Mouse (Mus musculus) neural tube, embryonic 15.5 days (tissue): Measurements from ENCODE around the gene Asap3. TPM values are rescaled to one million over a fixed set of nuclear protein-coding genes. Genes with fewer than 3 reads are reported as not detected.

Experiments
- ATAC-seq: fragments of 200-750 bp; cut with Nextera tagmentation; 2 replicates; pipeline ENCODE4 v1.8.0; 2017; ENCODE audit warnings: mild to moderate bottlenecking, moderate TSS enrichment, moderate library complexity; ENCODE audit not compliant: low FRiP score
- H3K27ac ChIP-seq: fragments of 300-500 bp; sonication (generic); replicated peaks from 2 replicates; pipeline ENCODE4 v1.5.1; 2015; ENCODE audit warnings: mild to moderate bottlenecking, inconsistent platforms
- H3K27me3 ChIP-seq: fragments of 300-500 bp; sonication (generic); replicated peaks from 2 replicates; pipeline ENCODE4 v1.6.1; 2015; ENCODE audit warnings: inconsistent platforms
- H3K36me3 ChIP-seq: fragments of 300-500 bp; sonication (generic); 2 replicates; pipeline ENCODE4 v1.6.1; 2015; ENCODE audit warnings: inconsistent platforms
- H3K4me1 ChIP-seq: fragments of 300-500 bp; sonication (generic); 2 replicates; pipeline ENCODE4 v1.6.1; 2015; ENCODE audit warnings: inconsistent platforms
- H3K4me2 ChIP-seq: fragments of 300-500 bp; sonication (generic); 2 replicates; pipeline ENCODE4 v1.6.1; 2015; ENCODE audit warnings: inconsistent platforms, mild to moderate bottlenecking, moderate library complexity
- H3K4me3 ChIP-seq: fragments of 300-500 bp; sonication (generic); replicated peaks from 2 replicates; pipeline ENCODE4 v1.5.1; 2015; ENCODE audit warnings: mild to moderate bottlenecking, inconsistent platforms
- H3K9ac ChIP-seq: fragments of 300-500 bp; sonication (generic); replicated peaks from 2 replicates; pipeline ENCODE4 v1.6.1; 2015; ENCODE audit warnings: mild to moderate bottlenecking, inconsistent platforms
- H3K9me3 ChIP-seq: fragments of 300-500 bp; sonication (generic); replicated peaks from 2 replicates; pipeline ENCODE4 v1.6.1; 2016; ENCODE audit warnings: inconsistent platforms
- WGBS: fragments of 180-500 bp; shearing (Covaris S2); methylation state at CpG from one replicate; pipeline ENCODE4 v1.1.7; 2015; ENCODE audit warnings: mixed read lengths; 5-methylcytosine and 5-hydroxymethylcytosine counted together
- polyA plus RNA-seq: library from polyadenylated mRNA; unstranded; fragments of >200 nt; fragmentation: Nextera tagmentation; extraction: Ambion mirVana; gene quantifications from 2 replicates; pipeline ENCODE4 v1.2.1, GENCODE M21; 2015

The Asap3 gene
- polyA plus RNA-seq, 1 experiment from 2014 or later = 6.6 TPM

DNA sequence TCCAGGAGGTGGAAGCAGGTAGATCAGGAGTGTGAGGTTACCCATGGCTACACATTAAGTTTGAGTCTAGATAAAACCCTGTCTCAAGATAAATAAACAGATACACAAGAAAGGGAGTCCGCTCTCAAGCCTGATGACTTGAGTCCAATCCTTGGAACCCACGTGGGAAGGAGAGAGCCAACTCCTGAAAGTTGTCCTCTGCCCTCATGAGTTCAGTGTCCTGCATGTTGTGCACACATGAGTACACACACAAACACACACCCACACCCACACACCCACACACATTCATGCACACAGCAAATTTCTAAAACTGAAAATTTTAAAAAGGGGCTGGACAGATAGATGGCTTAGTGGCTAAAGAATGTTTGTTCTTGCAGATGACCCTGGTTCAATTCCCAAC lies 1.4 kb upstream of the Asap3 start:
- Histone ChIP-seq H3K36me3 (no peaks in the 10 kb centered on the region), H3K27me3 (no peaks in the 10 kb centered on the region), H3K4me1 (peaks cover 13% of the 10 kb centered on the region), H3K4me3 (no peak overlapping the region), H3K27ac (no peak overlapping the region), H3K9ac (no peak overlapping the region), H3K4me2 (no peak overlapping the region), H3K9me3 (no peaks in the 10 kb centered on the region)
- no peak for ATAC-seq
- WGBS = 87% methylated on average over 2 of the region's 2 CpGs

DNA sequence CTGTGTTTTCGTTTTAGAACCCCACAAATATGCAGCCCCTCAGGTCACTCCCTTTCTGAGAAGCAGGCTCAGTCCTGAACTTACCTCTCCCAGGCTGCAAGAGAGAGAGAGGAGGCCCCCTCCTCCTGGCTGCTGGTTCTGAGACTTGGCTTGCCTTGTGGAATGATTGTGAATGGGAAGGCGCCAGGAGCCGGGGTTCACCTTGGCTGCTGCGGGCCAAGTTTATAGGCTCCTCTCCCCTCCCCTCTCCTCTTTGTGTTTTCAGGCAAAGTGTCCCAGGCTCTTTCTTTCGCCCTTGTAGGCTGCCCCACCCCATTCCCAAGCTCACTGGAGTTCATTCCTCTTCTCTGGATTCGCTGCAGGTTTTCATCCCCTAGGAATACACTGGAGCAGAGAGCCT lies 778 bp downstream of the Asap3 start:
- Histone ChIP-seq H3K9me3 (no peaks in the 10 kb centered on the region), H3K4me2 (peak overlapping the region; percentile 98), H3K36me3 (no peaks in the 10 kb centered on the region), H3K4me1 (peaks cover 13% of the 10 kb centered on the region), H3K9ac (peak overlapping the region; percentile 74), H3K27me3 (no peaks in the 10 kb centered on the region), H3K27ac (no peak overlapping the region), H3K4me3 (peak overlapping the region; percentile 63)
- peak; percentile 8; the same call in 1 of the 2 replicates for ATAC-seq
- WGBS = 5% methylated on average over 6 of the region's 6 CpGs

DNA sequence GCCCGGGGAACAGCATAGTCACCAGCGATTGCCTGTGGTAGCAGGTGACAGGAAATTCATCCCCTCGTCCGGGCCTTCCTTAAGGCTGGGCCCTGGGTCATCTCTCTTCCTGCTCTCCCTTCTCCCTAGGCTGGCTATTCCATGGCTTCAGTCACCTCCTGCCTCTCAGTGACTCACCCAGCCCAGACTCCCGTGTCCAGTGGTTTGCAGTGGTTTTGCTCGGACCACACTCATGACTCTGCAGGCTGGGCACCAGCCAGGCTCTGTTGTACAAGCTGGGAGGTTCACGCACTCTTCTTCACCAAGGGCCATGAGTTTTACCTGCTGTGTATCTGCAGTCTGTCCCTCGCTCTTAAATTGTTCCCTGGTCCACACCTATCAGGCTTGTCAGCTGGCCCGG lies 4.8 kb downstream of the Asap3 start:
- H3K9me3 ChIP-seq = no peaks in the 10 kb centered on the region
- ATAC-seq = no peak
- WGBS = 79% methylated on average over 9 of the region's 9 CpGs

DNA sequence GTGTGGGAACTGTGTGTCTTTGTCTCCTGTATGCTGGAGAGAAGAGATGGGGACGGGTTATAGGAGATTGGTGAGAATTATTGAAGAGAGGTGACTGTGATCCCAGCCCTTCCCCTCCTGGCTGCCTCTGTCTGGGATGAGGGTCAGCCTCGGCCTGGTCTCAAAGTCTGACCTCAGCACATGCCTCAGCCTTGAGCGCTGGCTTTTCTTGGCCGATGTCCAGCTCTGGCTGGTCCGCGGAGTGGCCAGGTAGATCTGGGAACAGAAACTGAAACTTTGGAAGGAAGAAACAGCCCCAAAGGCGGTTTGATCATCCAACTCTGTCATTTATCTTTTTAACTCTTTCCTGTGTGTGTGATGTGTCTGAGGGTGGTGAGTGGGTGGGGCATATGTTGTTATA lies 7.5 kb downstream of the Asap3 start:
- no peak for ATAC-seq
- H3K36me3 ChIP-seq = no peaks in the 10 kb centered on the region
- 0 out of 2 replicates have a peak overlapping the region, but pooled peaks have one; percentile 37 for H3K27ac ChIP-seq
- WGBS = 72% methylated on average over 7 of the region's 7 CpGs
- H3K27me3 ChIP-seq = no peaks in the 10 kb centered on the region
- H3K4me3 ChIP-seq = no peak overlapping the region
- H3K9ac ChIP-seq = no peak overlapping the region
- no peak overlapping the region for H3K4me2 ChIP-seq
- peaks cover 17% of the 10 kb centered on the region for H3K4me1 ChIP-seq
- no peaks in the 10 kb centered on the region for H3K9me3 ChIP-seq

More for the DNA sequence above, 4.8 kb downstream of the Asap3 start:
- Histone ChIP-seq H3K4me2 (no peak overlapping the region), H3K4me3 (no peak overlapping the region), H3K27me3 (no peaks in the 10 kb centered on the region), H3K9ac (no peak overlapping the region), H3K36me3 (no peaks in the 10 kb centered on the region), H3K27ac (no peak overlapping the region), H3K4me1 (peaks cover 21% of the 10 kb centered on the region)

DNA sequence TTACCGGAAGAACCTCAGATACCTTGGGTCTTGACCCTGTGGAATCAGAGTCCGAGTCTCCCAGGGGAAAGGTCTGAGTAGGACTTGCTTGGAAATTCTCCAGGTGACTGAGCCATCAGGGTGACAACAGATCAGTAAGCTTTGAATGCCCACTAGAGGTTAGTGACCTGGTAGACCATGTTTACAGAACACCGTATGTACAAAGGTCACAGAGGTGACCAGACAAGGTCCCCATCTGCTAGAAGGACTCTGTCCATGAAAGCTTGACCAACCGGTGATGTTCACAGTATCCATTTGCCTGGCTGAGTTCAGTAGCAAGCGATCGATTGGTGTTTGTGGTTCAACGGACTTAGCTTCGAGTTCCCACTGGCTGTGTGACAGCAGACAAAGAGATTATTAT lies 8.7 kb downstream of the Asap3 start:
- ATAC-seq = no peak
- Histone ChIP-seq H3K27ac (no peak overlapping the region), H3K9me3 (no peaks in the 10 kb centered on the region), H3K4me3 (no peak overlapping the region), H3K4me1 (peaks cover 27% of the 10 kb centered on the region), H3K27me3 (no peaks in the 10 kb centered on the region), H3K36me3 (no peaks in the 10 kb centered on the region), H3K9ac (no peak overlapping the region), H3K4me2 (no peak overlapping the region)
- 88% methylated on average over 8 of the region's 8 CpGs for WGBS

DNA sequence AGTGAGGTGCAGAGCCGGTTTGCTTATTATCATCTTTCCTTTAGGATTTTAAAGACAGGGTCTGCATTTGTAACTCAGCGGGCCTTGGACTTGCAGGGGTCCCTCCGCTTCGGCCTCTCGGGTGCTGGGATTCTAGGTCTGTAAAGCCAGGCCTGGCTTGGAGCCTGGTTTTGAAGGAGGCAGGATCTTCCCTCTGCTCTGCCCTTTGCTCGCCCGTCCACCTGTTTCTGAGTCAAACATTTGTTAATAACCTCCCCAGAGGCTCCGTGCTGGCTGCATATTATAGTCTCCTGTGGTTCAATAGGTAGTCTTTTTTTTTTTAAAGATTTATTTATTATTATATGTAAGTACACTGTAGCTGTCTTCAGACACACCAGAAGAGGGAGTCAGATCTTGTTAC lies 9.4 kb downstream of the Asap3 start:
- ATAC-seq = no peak
- H3K4me1 ChIP-seq = peaks cover 34% of the 10 kb centered on the region
- no peak overlapping the region for H3K4me3 ChIP-seq
- H3K27me3 ChIP-seq = 0 out of 2 replicates have a peak, but pooled peaks cover 3% of the 10 kb centered on the region
- H3K36me3 ChIP-seq = no peaks in the 10 kb centered on the region
- H3K4me2 ChIP-seq = no peak overlapping the region
- no peaks in the 10 kb centered on the region for H3K9me3 ChIP-seq
- no peak overlapping the region for H3K27ac ChIP-seq
- 88% methylated on average over 8 of the region's 8 CpGs for WGBS
- H3K9ac ChIP-seq = no peak overlapping the region

DNA sequence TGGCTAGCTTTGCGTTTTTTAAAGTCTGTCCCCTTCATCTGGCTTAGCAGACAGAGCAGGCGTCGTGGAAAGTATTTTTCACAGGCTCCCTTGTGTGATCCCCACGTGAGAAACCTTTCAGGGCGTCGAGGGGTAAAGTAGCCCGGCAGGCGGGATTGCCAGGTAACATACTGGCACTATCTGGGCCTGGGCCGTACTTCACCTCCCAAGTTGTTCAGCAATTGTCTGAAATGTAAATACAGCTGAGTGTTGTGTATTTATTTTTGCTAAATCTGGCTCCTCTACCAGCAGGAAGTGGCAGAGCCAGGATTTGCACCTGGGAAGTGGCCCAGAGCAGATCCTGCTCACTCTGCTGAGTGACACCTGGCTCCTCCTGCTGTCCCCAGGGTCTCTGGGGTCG lies 10.9 kb downstream of the Asap3 start:
- Histone ChIP-seq H3K36me3 (no peaks in the 10 kb centered on the region), H3K27ac (no peak overlapping the region; the same call in 1 of the 2 replicates), H3K4me3 (no peak overlapping the region), H3K4me1 (peaks cover 34% of the 10 kb centered on the region), H3K9ac (no peak overlapping the region), H3K4me2 (no peak overlapping the region), H3K9me3 (no peaks in the 10 kb centered on the region), H3K27me3 (0 out of 2 replicates have a peak, but pooled peaks cover 3% of the 10 kb centered on the region)
- WGBS = 62% methylated on average over 10 of the region's 10 CpGs
- no peak for ATAC-seq

DNA sequence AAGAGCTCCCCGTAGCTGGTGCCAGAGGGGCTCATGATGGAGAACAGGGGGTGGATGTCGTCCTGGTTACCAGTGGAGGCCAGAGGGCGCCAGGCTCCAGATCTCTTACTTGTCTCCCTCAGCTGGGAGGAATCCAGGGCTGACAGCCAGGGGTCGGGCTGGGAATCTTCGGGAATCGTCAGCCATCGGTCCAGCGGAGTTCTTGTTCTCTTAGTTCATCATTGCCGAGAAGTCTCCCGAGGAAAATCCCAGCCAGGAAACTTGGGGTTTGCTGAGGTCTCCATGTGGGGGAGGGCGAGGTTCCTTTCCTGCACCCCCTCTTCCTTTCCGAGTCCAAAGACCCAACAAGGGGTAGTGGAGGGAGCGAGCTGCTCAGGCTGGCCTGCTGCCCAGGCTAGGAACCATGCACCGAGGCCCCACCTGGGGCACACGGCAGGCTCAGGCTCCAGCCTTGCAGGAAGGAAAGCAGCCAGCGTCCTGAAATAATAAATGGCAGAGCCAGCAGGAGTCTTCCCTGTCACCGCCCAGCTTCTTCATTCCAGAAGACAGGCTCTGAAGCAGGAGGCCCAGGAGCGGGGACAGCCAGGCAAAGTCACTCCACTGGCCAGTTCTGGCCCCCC lies 12.5 kb downstream of the Asap3 start:
- H3K27me3 ChIP-seq = 0 out of 2 replicates have a peak, but pooled peaks cover 3% of the 10 kb centered on the region
- no peaks in the 10 kb centered on the region for H3K9me3 ChIP-seq
- H3K9ac ChIP-seq = peak overlapping the region; percentile 30; the same call in 1 of the 2 replicates
- no peaks in the 10 kb centered on the region for H3K36me3 ChIP-seq
- WGBS = 8% methylated on average over 18 of the region's 18 CpGs
- peak overlapping the region; percentile 80 for H3K27ac ChIP-seq
- peaks cover 34% of the 10 kb centered on the region for H3K4me1 ChIP-seq
- peak; percentile 70 for ATAC-seq
- peak overlapping the region; percentile 36 for H3K4me2 ChIP-seq
- H3K4me3 ChIP-seq = 0 out of 2 replicates have a peak overlapping the region, but pooled peaks have one; percentile 7

DNA sequence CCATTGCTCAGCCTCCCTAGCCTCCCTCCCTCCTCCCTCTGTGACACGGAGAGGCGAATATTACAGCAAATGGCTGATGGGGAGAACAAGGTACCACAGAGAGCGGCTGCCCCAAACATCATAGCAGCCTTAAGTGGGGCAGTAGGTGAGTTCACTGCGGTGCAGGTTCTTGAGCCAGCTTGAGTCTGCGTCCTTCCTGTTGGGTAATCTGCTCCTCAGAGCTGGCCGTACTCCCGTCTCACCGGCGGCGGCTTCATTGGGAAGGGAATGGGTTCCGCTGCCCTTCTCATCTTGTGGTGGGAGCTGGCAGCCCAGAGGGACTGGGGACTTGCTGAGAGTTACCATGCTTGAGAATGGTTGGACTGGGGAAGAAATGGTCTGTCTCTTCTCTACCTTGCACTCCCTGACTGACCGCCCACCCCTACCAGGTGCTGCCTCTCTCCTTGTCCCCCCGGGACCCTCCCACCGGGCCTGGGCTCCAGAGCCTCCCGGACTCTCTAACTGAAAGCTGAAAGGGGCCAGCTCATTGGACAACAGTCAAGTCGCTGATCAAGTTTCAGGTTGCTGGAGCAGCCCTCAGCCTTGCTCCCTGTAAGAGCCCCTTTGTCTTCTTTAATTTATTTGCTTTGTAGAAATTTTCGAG lies 14.1 kb downstream of the Asap3 start:
- Histone ChIP-seq H3K4me3 (no peak overlapping the region), H3K9me3 (no peaks in the 10 kb centered on the region), H3K27ac (0 out of 2 replicates have a peak overlapping the region, but pooled peaks have one; percentile 33), H3K9ac (no peak overlapping the region), H3K27me3 (0 out of 2 replicates have a peak, but pooled peaks cover 3% of the 10 kb centered on the region), H3K36me3 (no peaks in the 10 kb centered on the region), H3K4me1 (peaks cover 42% of the 10 kb centered on the region), H3K4me2 (peak overlapping the region; percentile 15; the same call in 1 of the 2 replicates)
- 17% methylated on average over 17 of the region's 17 CpGs for WGBS
- no peak for ATAC-seq

DNA sequence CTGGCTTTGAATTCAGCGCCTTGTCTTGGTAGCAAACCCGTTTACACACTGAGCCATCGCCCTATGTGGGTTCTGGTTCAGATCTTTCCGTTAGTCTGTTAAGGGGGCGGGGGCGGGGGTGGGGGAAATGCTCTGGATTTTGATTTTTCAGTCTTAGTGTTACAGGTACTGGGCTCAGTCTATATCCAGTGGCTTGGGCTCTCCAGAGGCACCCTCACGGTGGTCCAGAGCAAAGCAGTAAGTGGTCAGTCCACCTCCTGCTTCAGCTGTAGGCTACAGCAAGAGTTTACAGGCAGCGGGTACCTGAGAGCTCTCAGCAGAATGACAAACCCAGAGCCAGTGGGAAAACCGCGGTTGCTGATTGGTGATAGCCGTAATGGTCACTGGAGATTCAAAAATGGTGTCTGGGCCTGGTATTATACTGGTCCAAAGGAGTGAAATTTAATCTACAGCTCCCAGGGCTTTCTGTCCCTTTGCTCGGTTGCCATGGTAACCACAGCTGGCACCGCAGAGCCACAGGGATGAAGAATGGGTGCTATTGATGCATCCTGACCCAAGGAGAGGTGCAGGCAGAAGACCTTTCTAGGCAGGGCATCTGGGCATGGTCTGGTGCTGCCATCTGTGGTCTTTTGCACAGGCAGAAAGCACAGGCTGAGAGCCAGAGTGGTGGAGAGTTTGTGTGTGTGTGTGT lies 17.5 kb downstream of the Asap3 start:
- H3K9ac ChIP-seq = no peak overlapping the region
- WGBS = 54% methylated on average over 13 of the region's 13 CpGs
- H3K27ac ChIP-seq = peak overlapping the region; percentile 66
- H3K4me3 ChIP-seq = no peak overlapping the region
- no peaks in the 10 kb centered on the region for H3K36me3 ChIP-seq
- H3K4me1 ChIP-seq = peaks cover 31% of the 10 kb centered on the region
- 0 out of 2 replicates have a peak, but pooled peaks have one; percentile 43 for ATAC-seq
- H3K4me2 ChIP-seq = no peak overlapping the region; the same call in 1 of the 2 replicates
- 0 out of 2 replicates have a peak, but pooled peaks cover 3% of the 10 kb centered on the region for H3K27me3 ChIP-seq
- no peaks in the 10 kb centered on the region for H3K9me3 ChIP-seq

DNA sequence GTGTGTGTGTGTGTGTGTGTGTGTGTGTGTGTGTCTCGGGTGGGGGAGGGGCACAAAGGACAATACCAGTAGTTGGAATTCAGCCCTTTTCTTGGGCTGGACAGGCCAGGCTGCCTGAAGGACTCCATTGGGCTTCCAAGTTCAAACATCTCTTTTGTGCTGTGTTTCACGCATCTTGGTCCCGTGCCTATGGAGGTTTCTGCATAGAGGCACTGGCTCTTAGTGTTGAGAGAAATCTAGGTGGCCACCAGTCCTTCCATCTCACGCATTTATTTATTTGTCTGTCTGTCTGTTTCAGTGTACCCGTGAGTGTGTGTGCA lies 18.0 kb downstream of the Asap3 start:
- WGBS = 40% methylated on average over 4 of the region's 5 CpGs
- 0 out of 2 replicates have a peak, but pooled peaks have one; percentile 25 for ATAC-seq
- 0 out of 2 replicates have a peak, but pooled peaks cover 3% of the 10 kb centered on the region for H3K27me3 ChIP-seq

More for the DNA sequence above, 18.0 kb downstream of the Asap3 start:
- no peak overlapping the region for H3K9ac ChIP-seq
- H3K4me3 ChIP-seq = no peak overlapping the region
- H3K27ac ChIP-seq = peak overlapping the region; percentile 66
- H3K4me2 ChIP-seq = no peak overlapping the region
- H3K36me3 ChIP-seq = no peaks in the 10 kb centered on the region
- peaks cover 26% of the 10 kb centered on the region for H3K4me1 ChIP-seq
- H3K9me3 ChIP-seq = no peaks in the 10 kb centered on the region
